Mouse (Mus musculus) lung, postnatal 0 days (tissue): ENCODE data around the gene Ager. TPM values are rescaled to one million over a fixed set of nuclear protein-coding genes. Genes with fewer than 3 reads are reported as not detected.
A peak's percentile ranks its signal among the peaks of the same experiment; 100 is the strongest.

ENCODE experiments used
- ATAC-seq: fragments of 200-750 bp; cut with Nextera tagmentation; 2 replicates; pipeline ENCODE4 v1.8.0; 2017; ENCODE audit warnings: moderate library complexity
- DNase-seq: peaks from one replicate; pipeline ENCODE4 v3.0.0-alpha.2; 2016; ENCODE audit warnings: low spot score
- H3K27ac ChIP-seq: fragments of 300-500 bp; sonication (generic); 2 replicates; pipeline ENCODE4 v1.5.1; 2014; ENCODE audit warnings: antibody characterized with exemption, mild to moderate bottlenecking, low read length, mixed read lengths
- H3K27me3 ChIP-seq: fragments of 300-500 bp; sonication (generic); replicated peaks from 2 replicates; pipeline ENCODE4 v1.6.1; 2014; ENCODE audit warnings: low read length, mixed read lengths; ENCODE audit not compliant: insufficient read depth
- H3K36me3 ChIP-seq: fragments of 300-500 bp; sonication (generic); 2 replicates; pipeline ENCODE4 v1.6.1; 2014; ENCODE audit warnings: low read length, mixed read lengths; ENCODE audit not compliant: insufficient read depth
- H3K4me1 ChIP-seq: fragments of 300-500 bp; sonication (generic); 2 replicates; pipeline ENCODE4 v1.6.1; 2014; ENCODE audit warnings: antibody characterized with exemption, low read depth, low read length, mixed read lengths; ENCODE audit not compliant: insufficient read depth
- H3K4me2 ChIP-seq: fragments of 300-500 bp; sonication (generic); replicated peaks from 2 replicates; pipeline ENCODE4 v1.6.1; 2014; ENCODE audit warnings: low read depth, mild to moderate bottlenecking, low read length, moderate library complexity, mixed read lengths
- H3K4me3 ChIP-seq: fragments of 300-500 bp; sonication (generic); 2 replicates; pipeline ENCODE4 v1.5.1; 2014; ENCODE audit warnings: low read depth, low read length
- H3K9ac ChIP-seq: fragments of 300-500 bp; sonication (generic); replicated peaks from 2 replicates; pipeline ENCODE4 v1.6.1; 2014; ENCODE audit warnings: low read depth, mild to moderate bottlenecking
- H3K9me3 ChIP-seq: fragments of 300-500 bp; sonication (generic); 2 replicates; pipeline ENCODE4 v1.6.1; 2016; ENCODE audit warnings: low read length, mixed read lengths
- CTCF ChIP-seq: IDR thresholded peaks from 2 replicates; pipeline ENCODE4 v1.5.1; 2016; ENCODE audit warnings: antibody characterized with exemption, mild to moderate bottlenecking
- EP300 ChIP-seq: IDR thresholded peaks from 2 replicates; pipeline ENCODE4 v1.6.1; 2016; ENCODE audit warnings: antibody characterized with exemption, mild to moderate bottlenecking, control low read depth
- WGBS: fragments of 180-500 bp; shearing (Covaris S2); extraction: QIAGEN DNeasy Blood & Tissue Kit; methylation state at CpG from one replicate; pipeline ENCODE4 v1.1.7; 2014; 5-methylcytosine and 5-hydroxymethylcytosine counted together
- polyA plus RNA-seq: library from polyadenylated mRNA; unstranded; fragments of >200 nt; fragmentation: Nextera tagmentation; extraction: Ambion mirVana; gene quantifications from 2 replicates; pipeline ENCODE4 v1.2.1, GENCODE M21; 2015

Gene Ager
- polyA plus RNA-seq, 1 experiment from 2014 or later = 3,782 TPM

DNA sequence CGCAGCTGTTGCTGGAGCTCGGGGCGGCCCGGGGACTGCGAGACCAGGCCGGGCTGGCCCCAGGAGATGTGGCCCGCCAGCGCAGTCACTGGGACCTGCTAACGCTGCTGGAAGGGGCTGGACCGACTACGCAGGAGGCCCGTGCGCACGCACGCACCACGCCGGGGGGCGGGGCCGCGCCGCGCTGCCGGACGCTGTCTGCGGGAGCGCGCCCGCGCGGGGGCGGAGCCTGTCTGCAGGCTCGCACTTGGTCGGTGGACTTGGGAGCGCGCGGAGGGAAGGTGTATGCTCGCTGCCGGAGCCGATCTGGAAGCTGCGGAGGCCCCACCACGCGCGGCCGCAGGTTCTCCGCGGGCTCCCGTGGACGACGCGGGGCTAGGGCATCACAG lies 10.2 kb upstream of the Ager start:
- under 1% methylated on average over 32 of the region's 50 CpGs for WGBS

DNA sequence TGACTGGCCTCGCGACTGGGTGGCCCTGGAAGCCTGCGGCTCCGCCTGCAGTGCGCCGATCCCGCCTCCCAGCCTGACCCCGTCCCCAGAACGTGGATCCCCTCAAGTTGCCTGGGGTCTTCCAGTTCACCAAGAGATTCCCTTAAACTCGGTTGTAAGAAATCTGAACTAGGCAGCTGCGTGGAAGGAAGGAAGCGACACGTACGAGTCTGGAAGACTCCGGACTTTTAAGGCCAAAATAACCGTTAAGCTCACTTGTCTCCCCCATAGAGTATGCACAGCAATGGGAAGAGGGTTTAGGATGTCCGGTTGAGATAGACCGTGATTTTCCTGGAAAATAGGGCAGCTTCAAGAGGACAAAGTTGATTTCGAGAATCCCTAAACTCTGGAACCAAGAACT lies 9.8 kb upstream of the Ager start:
- H3K9ac ChIP-seq = peak overlapping the region; percentile 60
- ATAC-seq (no peak), DNase-seq (no peak)
- 3% methylated on average over 19 of the region's 19 CpGs for WGBS
- TF ChIP-seq CTCF = no peak
- TF ChIP-seq EP300 = no peak
- peak overlapping the region; percentile 50 for H3K4me3 ChIP-seq
- no peaks in the 10 kb centered on the region for H3K27me3 ChIP-seq
- no peaks in the 10 kb centered on the region for H3K36me3 ChIP-seq
- peaks cover 30% of the 10 kb centered on the region; the same call in 1 of the 2 replicates for H3K4me1 ChIP-seq
- H3K4me2 ChIP-seq = peak overlapping the region; percentile 94
- peak overlapping the region; percentile 89 for H3K27ac ChIP-seq
- no peaks in the 10 kb centered on the region for H3K9me3 ChIP-seq

More for the DNA sequence above, 10.2 kb upstream of the Ager start:
- H3K4me3 ChIP-seq = peak overlapping the region; percentile 50
- peaks cover 30% of the 10 kb centered on the region; the same call in 1 of the 2 replicates for H3K4me1 ChIP-seq
- H3K36me3 ChIP-seq = no peaks in the 10 kb centered on the region
- peak overlapping the region; percentile 94 for H3K4me2 ChIP-seq
- peak; percentile 86 for ATAC-seq
- peak overlapping the region; percentile 60 for H3K9ac ChIP-seq
- no peaks in the 10 kb centered on the region for H3K9me3 ChIP-seq
- H3K27me3 ChIP-seq = no peaks in the 10 kb centered on the region
- H3K27ac ChIP-seq = peak overlapping the region; percentile 89
- peak; percentile 98 for DNase-seq
- TF ChIP-seq EP300 = no peak
- no peak for TF ChIP-seq CTCF

DNA sequence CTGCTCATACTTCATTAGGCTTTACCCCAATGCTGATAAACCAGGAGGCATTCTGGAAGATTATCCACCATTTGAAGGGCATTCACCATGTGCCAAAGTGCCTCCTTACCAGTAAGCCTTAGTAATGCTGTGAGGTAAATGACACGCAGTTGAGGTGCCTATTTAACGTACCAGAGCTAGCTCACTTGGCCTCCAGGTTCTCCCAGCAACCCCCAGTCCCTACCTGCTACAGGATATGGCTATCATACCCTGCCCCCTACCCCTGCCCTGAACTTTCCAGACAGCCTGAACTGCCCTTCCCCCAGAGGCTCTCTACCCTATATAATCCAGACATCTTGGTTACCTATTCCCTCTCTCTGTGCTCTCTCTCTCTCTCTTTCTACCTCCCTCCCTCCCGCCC lies 8.9 kb upstream of the Ager start:
- WGBS = 57% methylated on average over 3 of the region's 3 CpGs
- no peak overlapping the region for H3K9ac ChIP-seq
- peak overlapping the region; percentile 14; the same call in 1 of the 2 replicates for H3K4me3 ChIP-seq
- peak overlapping the region; percentile 96 for H3K4me2 ChIP-seq
- H3K9me3 ChIP-seq = no peaks in the 10 kb centered on the region
- no peaks in the 10 kb centered on the region for H3K36me3 ChIP-seq
- ATAC-seq (no peak), DNase-seq (no peak)
- H3K4me1 ChIP-seq = peaks cover 30% of the 10 kb centered on the region; the same call in 1 of the 2 replicates
- H3K27ac ChIP-seq = peak overlapping the region; percentile 97; the same call in 1 of the 2 replicates
- TF ChIP-seq EP300 = no peak
- TF ChIP-seq CTCF = no peak
- H3K27me3 ChIP-seq = no peaks in the 10 kb centered on the region

DNA sequence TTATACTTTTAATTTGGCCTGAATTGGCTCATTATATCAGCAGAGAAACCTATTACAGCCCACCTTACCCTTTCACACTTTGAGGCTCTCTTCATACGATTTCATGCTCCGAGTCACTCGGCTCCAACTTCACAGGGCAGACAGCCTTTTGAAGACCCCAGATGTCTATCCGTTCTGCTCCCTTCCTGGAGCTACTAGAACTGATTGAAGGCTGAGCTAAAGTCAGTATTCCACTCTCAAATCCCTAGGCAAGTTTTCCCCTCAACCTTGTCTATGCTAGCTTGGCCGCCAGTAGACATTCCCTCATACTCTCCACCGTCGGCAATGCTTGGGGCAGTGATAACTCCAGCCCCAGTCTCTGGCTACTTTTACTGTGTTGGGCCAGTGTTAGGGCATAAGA lies 8.5 kb upstream of the Ager start:
- H3K27me3 ChIP-seq = no peaks in the 10 kb centered on the region
- H3K9ac ChIP-seq = no peak overlapping the region
- peak overlapping the region; percentile 96 for H3K4me2 ChIP-seq
- H3K4me3 ChIP-seq = peak overlapping the region; percentile 14
- H3K4me1 ChIP-seq = peaks cover 30% of the 10 kb centered on the region; the same call in 1 of the 2 replicates
- no peak for TF ChIP-seq EP300
- no peak for TF ChIP-seq CTCF
- DNase-seq = no peak
- no peak for ATAC-seq
- no peaks in the 10 kb centered on the region for H3K36me3 ChIP-seq
- 26% methylated on average over 7 of the region's 7 CpGs for WGBS
- H3K9me3 ChIP-seq = no peaks in the 10 kb centered on the region
- peak overlapping the region; percentile 97 for H3K27ac ChIP-seq

DNA sequence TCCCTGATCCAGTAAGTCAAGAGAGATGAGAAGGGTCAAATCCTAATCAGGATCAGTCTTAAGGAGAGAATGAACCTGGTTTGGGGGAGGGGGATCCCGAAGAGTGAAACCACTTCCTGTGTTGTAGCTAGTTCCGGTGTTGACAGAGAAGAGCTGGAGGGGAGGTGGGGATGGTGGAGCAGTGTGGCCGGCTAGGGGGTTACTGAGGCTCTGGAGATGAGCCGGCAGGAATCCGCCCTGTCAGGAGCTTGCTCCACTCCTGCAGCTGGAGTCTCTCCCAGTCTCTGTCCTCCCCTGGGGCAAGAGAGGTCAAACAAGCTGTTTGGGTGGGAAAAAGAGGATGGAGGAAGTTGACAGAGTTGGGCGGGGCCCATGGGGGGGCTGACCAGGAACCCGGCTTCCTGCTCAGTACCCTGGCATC lies 8.0 kb upstream of the Ager start, which contains the start of gene Gpsm3:
Gene Gpsm3, plus strand, starts transcription at position 126 of the 421 bp plus-strand sequence.
- Histone ChIP-seq H3K4me2 (peak within 1 kb of the TSS; percentile 96), H3K9me3 (no peaks in the 10 kb centered on the region), H3K27ac (peak within 1 kb of the TSS; percentile 97), H3K4me1 (peaks cover 30% of the 10 kb centered on the region; the same call in 1 of the 2 replicates), H3K4me3 (peak within 1 kb of the TSS; percentile 23), H3K36me3 (peaks cover 4% of the 10 kb centered on the region; the same call in 1 of the 2 replicates), H3K27me3 (no peaks in the 10 kb centered on the region), H3K9ac (peak within 1 kb of the TSS; percentile 42)
- ATAC-seq (peak; percentile 23), DNase-seq (peak; percentile 90)
- TF ChIP-seq EP300 = peak; percentile 48; the same call in 1 of the 2 replicates
- TF ChIP-seq CTCF = no peak
- 6% methylated on average over 6 of the region's 7 CpGs for WGBS

DNA sequence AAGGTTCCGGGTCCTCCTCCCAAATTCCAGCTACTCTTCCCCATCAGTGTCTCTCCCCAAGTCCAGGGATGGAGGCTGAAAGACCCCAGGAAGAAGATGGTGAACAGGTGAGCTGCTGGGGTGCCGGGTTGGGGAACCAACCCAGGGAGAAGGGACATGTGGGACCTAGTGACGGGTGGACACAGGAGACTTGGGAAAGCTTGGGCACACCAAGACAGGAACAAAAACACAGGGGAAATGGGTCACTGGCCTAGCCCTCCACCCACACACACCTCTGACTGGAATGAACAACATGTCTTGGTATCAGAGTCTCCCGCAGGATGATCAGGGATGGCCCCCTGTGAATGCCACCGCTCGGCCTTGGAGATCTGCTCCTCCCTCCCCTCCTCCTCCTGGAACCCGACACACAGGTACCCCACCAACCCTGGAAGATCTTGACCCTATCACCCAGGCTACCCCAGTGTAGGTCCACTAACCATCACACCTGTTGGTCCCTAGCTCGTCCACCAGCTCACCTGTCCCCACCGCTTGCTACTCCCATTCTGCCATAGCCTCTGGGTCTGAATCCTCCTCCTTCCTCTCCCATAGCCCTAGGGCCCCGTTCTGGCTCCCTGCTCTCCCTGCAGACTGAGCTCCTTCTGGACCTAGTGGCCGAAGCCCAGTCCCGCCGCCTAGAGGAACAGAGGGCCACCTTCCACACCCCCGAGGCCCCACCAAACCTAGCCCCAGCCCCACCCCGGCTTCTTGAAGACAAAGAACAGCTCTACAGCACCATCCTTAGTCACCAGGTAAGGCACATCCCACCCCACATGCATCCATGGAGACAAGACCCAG lies 7.3 kb upstream of the Ager start:
- H3K9me3 ChIP-seq = no peaks in the 10 kb centered on the region
- peak overlapping the region; percentile 96 for H3K4me2 ChIP-seq
- peak overlapping the region; percentile 84; the same call in 1 of the 2 replicates for H3K9ac ChIP-seq
- DNase-seq (no peak), ATAC-seq (no peak)
- H3K4me3 ChIP-seq = peak overlapping the region; percentile 86
- WGBS = 73% methylated on average over 15 of the region's 15 CpGs
- H3K27me3 ChIP-seq = no peaks in the 10 kb centered on the region
- H3K36me3 ChIP-seq = peaks cover 11% of the 10 kb centered on the region; the same call in 1 of the 2 replicates
- peaks cover 30% of the 10 kb centered on the region; the same call in 1 of the 2 replicates for H3K4me1 ChIP-seq
- peak overlapping the region; percentile 97 for H3K27ac ChIP-seq
- TF ChIP-seq EP300 (no peak), CTCF (no peak; the same call in 1 of the 2 replicates)
